Mouse (Mus musculus): ENCODE measurements around the gene Noxa1.

Gene Noxa1

DNA sequence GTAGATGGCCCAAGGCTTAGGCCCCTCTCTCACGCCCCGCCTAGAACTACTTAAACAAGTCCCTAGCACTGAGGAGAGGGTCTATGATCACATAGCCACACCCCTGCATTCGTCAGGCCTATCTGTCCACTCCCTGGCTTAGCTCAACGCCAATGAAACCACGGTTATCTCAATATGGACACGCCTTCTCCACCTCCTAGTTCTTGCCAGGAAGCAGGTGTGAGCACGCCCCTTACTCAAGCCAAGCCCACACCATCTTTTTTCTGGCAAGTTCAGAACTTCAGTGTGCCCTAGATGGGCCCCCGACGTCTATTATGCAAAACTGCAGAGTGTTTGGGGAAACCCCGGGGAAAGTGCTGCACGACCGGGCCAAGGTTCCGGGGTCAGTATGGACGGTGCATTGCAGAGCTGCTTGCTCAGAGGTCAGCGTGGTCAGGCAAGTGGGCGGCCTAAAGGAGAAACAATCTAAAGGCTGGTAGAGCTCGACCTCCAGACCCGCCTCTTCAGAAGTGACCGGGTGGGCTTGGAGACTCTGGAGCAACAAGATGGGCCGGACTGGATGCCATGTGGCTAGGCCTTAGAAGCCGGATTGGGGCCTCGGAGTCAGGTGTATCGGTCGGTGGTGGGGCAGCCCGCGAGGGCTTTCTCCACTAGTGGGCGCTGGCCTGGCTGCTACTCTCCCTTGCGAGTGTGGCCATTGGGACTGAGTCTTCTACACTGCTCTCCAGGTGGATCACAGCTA, at the start of gene Noxa1:
Noxa1 (minus strand) TSS at position 41 of the 742 bp plus-strand sequence.
- peak; percentile 53 for DNase-seq

DNA sequence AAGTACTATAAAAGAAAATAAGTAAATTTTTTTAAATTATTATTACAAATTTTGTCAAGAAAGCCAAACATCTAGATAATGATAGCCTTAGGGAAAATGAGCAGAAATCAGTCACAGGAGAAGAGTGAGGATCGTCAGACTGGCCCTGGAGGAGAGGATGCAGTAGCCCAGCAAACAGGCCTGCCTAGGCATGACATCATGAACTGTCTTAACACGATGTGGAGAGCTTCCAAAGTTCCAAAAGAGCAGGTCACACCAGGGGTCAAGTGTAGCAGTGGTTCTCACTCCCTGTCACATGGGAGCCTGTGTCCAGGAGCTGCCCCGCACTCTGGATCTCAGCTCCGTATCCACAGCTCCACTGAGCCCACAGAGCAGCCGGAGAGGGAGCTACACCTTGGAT, 47.0 kb upstream of the Noxa1 start:
- no peak for DNase-seq

DNA sequence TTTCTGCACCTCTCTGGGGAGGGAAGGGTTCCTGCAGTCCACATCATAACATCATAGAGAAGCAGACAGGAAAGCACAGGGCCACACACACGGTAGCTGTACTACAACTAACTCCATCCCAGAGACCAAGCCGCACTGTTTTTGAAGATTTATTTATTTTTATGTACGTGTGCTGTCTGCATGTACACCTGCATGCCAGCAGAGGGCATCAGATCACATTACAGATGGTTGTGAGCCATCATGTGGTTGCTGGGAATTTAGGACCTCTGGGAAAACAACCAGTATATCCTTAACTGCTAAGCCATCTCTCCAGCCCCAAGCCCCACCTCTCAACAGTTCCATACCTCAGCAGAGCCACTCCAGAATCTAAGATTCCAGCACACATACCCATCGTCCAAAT, 46.2 kb upstream of the Noxa1 start:
- no peak for DNase-seq

DNA sequence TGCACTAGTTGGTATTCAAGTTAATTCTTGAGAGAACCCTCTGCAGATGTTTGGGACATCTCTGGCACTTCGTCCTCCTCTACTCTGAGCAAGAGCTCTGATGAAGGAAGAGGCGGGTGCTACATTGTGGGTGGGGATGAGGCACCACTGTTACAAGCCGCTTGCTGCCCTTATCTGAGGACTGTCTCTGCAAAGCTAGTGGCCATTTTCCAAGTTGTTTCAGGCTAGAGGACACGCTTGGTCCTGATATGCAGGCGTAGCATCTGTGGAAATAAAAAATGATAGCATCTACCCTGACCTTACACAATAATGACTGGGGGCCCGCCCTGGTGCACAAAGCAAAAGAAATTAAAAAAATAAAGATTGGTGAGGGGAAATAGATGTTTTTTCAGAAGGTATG, 42.9 kb upstream of the Noxa1 start:
- DNase-seq = peak; percentile 77

DNA sequence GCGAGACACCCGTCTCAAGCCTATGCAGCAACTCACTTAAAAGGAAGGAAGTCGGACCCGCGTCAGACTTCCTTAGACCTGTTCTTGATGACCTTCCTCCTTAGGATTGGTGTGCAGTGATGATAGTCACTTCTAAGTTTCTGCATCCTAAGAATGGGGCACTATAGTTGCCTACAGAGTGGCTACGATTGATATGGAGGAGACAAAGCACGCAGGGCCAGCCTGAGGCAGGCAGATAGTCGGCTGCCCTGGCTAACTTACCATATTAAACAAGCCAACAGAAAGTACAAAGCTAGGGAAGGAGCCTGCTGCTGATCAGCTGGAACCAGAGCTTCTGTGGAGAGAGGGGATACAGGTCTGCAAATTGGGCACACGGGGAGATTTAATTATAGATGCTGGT, 36.7 kb upstream of the Noxa1 start:
- DNase-seq = peak; percentile 47

DNA sequence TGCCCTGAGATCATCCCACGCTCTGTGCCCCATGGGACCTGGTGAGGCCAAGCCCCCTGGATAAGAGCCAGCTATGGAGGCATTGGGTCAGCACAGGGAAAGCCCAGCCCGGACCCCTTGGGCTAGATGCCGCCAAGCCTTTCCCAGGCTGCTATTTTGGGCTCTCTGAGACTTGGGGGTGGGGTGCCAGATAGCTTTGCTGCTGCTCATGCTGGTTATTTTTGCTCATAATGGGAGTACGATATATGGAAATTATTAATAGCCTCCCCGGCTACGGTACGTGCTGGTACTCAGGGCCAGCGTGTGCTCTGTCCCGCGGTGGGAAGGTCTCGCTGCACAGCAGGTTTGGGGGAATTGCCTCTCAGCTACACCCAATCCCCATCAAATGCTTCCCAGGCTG, 33.1 kb upstream of the Noxa1 start:
- DNase-seq = no peak

DNA sequence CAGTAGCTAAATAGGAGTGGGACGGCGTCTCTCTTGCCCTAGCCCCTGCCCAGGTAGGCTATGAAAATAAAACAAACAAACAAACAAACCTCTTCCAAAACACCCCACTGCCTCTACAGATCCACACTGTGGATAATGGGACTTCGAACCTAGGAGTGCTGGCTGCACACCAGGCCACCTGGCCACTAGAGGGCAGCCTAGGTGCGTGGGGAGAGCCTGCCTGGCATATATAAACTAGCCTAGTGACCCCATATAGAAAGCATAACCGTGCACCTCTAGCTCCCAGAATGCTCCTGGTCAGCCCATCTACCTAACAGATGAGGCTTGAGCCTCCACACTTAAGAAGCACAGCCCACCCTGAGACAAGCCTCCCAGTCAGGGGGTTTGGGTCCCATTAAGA, 32.3 kb upstream of the Noxa1 start:
- peak; percentile 83 for DNase-seq

DNA sequence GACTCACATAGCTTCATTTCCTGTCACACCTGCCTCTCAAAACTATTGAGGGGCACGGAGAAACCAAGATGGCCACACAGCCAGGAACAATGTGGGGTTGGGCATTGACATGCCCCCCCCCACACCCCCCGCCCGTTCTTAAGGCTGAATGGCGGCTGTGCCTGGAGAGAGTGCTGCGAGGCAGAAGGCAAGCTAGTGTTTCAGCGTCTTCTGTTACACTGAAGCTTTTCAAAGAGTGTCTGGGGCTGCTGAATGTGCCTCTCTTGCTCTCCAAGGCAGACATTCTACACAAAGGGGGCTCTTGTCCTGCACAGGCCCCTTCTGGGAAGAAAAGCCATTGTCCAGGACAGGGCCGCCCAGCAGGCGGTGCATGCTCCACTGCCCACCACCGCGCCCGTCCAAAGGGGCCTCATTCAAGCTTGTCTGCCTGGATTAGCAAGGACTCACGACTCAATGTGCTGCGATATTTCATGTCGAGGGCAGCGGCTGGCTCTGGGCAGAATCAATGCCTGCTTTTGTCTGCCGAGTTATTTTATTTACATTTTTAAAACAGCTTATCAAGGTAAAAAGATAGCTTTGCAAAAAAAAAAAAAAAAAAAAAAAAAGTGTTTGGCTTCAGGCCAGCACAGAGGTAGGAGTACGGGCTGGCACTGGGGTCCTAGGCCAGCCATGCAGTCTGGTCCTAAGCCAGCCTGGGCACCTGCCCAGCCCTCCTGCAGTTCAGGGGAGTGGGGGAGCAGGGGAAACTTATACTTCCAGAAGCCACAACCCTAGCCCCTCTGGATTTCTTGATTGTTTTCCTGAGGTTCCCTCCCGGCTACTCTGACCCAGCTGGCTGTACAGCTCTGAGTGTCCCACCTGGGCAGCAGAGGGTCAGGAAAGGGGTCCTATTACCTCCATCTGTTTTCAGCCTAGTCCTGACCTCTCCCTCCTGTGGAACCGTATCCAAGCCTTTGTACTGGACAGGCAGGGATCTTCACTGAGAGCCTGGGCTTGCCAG, 31.4 kb upstream of the Noxa1 start:
- DNase-seq = no peak

DNA sequence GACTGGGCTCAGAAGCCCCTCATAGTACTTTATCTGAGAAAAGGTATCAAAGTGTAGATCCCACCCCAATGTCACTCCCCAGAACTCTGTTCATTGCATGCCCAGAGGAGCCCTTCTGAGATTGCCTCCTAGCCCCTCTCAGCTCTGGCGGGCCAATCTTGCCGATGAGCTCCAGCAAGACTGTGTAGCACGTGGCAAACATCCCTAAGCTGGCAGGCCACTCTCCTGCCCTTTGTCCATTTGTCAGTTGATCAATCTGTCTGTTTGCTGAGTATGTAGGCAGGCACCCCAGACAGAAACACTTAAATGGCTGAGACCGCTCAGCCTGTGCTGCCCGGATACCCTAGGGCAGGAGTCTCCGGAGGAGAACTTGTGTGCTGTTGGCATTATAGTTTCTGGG, 30.2 kb upstream of the Noxa1 start:
- DNase-seq = no peak

DNA sequence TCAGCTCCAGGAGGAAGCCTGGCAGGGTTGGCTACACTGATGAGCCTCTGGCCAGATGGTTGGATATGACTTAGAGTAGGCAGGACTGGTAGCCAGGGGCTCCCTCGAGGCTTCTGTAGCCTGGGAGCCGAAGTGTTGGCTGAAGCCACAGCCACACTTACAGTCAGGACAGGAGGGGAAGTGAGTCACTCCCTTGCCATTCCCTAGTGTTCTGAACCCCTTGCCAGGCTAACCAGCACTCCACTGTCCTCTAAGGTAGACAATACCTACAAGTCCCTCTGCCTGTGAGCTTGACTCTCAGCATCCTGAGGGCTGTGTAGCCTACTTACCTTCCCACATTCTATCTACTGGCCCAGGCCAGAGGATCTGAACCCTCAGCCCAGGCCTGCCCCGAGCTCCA, 29.5 kb upstream of the Noxa1 start:
- no peak for DNase-seq

DNA sequence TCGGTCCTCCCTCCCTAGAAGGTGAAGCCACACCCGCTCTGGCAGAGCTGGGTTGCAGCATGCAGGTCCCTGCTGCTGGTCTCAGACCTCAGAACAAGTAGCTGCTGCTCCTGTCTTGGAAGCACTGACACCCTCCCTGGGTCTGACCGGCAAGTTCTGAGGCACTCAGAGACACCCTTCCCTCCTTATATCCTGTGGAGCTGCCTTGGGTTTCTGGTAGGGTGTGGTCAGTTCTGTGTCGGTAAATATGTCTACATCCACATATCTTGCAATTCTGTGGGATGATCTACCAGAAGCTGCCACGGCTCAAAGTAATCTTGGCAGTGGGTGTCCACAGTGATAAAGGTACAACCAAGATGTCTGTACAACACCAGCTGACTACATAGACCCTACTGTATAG, 28.6 kb upstream of the Noxa1 start:
- DNase-seq = no peak

DNA sequence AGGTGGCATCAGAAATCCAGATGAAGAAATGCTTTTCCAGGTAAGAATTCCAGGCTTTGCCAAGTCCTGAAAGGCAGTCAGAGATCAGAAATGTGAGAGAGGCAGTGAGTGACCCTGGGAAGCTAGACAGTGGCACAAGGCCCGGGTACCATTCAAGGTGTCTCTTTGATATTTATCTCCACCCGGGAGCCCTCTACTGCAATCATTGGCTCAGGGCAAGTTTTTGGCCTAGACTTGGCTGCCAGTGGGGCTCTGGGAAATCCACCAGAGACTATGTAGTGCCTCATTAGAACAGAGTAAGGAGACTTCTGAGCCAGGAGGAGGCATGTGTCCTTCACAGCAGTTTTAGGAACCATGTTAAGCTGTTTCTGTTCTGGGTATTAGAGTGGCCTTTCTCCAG, 27.7 kb upstream of the Noxa1 start:
- no peak for DNase-seq

DNA sequence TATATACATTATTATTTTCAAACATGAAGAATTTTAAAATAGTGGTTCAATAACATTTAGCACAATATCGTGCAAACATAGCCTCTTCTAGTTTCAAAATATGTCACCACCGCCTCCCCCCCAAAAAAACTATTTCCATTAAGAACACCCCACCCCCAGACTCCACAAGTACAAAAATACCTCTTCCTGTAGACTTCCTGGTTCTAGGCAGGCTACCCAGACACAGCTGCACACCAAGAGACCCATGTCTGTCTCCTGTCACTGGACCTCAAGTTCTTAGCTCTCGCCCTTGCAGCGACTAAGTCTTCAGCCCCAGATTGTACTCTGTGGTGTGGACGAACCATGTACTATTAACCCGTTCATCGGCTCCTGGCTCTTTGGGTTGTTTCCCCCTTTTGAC, 26.0 kb upstream of the Noxa1 start:
- no peak for DNase-seq

DNA sequence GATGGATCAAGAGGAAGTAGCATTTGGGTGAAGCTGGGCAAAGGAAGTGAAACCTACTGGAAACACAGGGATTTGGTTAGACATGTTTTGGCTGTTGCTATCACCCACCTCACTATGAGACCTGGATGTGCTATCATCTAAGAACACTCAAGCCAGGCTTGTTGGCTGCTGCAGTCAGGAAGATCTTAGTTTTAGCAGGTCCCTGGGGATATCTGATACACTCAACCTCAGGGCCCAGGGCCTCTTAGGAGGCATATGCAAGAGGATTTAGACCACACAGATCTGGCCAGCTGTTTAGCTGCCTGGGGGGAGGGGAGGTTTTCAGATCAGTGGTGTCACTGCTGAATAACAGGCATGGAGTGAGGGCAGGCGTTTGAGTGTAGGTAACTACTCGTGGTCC, 20.5 kb upstream of the Noxa1 start:
- peak; percentile 71 for DNase-seq

DNA sequence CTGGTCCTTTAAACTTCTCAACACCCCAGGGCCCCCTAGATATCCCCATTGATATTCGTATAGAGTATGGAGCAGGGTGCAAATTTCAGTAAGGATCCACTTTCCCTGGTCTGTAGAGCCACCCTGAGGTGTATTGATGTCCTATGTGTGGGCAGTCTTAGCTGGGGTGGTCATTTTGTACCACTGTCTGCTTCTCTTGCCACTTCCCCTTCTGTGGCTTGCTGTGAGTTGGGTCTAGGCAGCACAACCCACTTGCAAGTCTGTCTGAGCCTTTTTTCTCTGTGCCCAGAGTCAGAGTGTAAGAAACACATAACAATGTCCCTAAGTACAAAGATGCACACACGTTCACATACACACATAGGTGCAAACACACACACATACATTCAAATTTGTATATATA, 19.4 kb upstream of the Noxa1 start:
- no peak for DNase-seq

DNA sequence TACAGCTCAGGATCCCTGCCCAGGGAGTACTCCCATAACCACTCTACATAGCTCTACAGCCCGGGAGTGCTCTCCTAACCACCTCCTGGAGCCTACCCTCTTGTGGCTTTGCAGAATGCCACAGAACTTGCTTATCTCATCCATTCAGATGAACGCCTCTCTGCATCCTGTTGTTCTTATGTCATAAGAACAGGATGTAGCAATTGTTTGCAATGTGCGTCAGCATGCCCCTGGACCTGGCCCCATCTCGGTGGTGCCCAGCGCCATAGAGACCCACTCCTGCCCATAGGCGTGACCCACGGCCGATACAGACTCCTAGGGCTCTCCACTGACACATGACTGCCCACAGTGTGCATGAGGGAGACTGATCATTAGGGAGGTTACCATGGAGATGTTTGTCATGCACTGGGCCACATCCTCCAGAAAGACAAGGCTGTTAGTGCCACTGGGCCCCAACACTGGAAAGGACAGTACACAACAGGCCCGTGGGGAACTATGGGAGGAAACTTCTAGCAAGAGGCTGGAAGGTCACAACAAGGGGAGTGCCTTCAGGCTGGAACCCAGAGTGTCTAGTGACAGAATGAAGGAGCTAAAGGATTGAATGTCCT, 16.3 kb upstream of the Noxa1 start:
- DNase-seq = peak; percentile 58

DNA sequence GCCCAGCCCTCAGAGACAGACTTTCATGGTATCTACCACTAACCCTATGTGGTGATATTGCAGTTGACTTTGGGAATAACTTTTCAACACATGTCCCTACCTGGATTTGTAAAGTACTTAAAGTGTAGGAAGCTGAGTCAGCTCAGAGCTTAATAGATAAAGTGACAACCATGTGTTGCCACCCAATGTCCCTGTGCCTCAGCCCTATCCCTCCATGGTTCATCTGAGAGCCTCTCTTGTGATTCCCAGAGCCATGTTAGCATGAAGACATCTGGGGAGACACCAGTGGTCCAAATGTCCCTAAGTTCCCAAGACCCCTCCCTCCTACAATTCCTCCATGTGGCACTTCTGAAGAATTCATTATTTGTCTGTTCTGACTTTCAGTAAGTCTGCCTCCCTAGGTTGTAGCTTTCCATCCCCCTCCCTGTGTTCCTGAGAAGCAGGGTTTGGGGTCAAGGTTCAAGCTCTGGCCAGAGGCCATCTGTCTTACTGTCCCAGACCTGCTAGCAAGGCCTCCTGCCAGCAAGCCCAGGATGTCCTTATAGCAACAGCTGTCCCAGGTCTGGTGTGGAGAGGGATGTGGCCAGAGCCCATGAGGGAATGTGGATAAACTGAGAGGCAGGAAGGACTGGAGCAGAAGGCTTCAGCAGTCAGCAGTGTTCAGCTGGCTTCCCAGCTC, 15.7 kb upstream of the Noxa1 start:
- DNase-seq = no peak

DNA sequence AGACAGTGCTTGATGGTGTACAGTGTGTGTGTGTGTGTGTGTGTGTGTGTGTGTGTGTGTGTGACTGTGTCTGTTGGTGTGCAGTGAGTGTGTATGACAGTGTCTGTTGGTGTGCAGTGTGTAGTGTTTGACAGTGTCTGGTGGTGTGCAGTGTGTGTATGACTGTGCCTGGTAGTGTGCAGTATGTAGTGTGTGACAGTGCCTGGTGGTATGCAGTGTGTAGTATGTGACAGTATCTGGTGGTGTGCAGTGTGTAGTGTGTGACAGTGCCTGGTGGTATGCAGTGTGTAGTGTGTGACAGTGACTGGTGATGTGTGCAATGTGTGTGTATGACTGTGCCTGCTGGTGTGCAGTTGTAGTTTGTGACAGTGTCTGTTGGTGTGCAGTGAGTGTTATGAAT, 14.5 kb upstream of the Noxa1 start:
- DNase-seq = no peak

DNA sequence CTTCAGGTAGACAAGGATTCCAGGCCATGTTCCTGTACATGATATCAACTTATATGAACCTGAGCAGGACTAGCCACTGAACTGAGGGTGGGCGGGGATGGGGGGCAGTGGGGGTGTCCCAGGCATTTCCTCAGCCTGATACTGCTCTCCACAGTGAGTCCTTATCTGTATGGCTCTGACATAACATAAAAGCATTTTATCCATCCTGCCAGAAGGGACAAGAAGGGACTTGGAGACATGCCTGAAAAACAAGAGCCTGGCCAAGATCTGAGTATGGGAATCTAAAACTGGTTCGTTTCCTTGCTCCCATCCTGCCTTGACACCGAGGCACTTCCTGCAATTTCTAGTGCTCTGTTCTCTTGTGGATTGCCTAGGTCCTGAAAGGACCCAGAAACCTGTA, 11.1 kb upstream of the Noxa1 start:
- DNase-seq = no peak

DNA sequence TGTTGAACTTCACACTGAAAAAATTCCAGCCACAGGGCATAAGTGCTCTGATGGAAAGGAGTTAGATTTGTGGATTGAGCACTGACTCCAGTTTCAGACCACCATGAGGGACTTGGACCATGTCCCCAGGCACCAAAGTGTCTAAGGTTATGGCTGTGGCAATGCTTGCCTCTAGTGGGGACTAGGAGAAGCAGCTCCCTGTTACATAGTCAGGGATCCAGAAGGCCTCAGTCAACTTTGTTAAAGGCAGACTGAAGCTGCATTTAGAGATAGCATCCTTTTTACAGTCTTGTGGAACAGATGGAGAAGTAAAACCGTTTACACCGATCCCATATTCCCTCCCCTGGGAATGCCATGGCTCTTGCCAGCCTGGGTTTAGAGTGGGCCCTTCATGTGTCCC, 9.2 kb upstream of the Noxa1 start:
- DNase-seq = no peak

DNA sequence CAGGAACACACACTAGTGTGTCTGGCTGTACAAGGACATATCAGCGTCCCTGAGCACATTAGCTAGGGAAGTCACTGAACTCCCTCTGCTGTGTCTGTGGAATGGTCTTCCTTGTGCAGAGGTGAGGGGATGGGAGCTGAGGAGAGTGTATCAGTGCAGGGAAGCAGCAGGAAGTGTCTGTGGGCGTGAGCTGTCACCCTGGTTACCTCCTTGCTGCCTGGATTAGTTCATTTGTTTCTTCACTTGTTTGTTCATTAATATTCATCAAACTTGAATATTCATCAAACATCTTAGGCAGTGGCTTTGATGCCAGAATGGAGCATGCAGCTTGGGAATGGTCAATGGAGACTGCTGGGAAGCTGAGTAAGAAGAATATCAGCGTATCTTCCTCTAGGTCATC, 4.8 kb upstream of the Noxa1 start:
- DNase-seq = no peak

DNA sequence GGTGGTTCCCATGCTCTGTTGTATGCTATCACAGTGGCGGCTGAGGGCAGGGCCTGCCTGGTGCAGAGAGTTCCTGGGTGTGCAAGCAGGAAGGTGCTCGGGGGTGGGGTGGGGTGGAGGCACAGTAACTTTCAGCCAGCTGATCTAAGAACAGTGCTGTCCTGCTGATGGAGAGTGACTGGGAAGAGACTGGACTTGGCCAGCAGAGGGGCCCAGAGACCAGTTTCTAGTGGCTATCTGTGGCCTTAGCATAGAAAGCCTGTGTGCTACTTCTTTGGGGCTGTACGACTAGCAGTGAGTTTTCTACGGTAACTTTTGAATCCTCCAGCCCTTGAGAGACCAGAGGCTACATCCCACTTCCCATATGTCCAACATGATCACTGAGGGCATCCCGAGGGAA, 4.0 kb upstream of the Noxa1 start:
- DNase-seq = peak; percentile 36

DNA sequence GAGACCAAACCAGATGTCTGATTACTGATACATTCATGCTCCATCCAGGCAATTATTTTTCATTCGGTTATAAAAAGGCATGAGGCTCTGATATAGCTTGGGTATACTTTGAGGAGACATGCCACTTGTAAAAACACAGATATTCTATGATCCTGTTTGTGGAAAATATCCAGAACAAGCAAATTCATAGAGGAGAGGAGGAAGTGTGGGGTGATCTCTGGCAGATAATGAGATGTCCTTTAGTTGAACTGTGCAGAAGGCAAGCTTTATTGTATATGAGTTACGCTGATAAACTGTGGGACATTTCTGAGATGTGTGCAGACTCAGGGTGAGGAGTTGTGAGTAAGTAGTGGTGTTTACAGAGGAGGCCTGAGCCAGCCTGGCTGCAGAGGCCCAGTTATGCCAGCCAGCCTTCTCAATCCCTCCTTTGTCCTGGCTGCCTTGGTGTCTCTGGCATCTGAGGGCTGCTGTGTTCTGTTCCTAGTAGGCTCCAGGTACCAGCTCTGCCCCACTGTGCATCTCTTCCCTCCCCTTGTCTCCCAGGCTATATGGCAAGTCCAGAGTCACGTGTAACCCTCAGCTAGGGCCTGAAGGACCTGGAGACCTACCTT, 3.2 kb upstream of the Noxa1 start:
- DNase-seq = no peak
